9 mouse cellular contexts compared by ENCODE assay signal in the genomic region with DNA sequence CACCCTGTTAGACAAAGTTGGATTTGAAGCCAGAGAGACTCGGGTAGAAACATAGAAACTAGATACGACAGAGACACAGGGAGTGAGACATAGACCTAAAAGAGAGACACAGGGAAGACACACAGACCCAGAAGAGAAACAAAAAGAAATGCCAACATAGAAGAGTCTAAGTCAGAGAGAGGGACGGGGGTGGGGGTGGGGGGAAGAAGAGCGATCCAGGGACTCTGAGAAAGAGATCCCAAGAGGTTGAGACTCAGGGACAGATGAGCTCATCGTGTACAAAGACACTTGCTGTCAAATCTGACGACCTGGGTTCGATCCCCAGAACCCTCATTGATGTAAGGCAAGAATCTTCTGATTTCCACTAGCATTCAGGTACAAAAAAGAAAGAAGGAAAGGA. TPM values are rescaled to one million over a fixed set of nuclear protein-coding genes. Genes with fewer than 3 reads are reported as not detected.
DNase-seq lines count a peak whose midpoint lies in the region; ATAC-seq and TF ChIP-seq lines count a peak whose summit lies in the region.
"Had no signal": no experiment of that assay in that cellular context is flagged by ENCODE, and none has a peak within 500 bp of the region (broad histone marks: within the 10 kb centered on the region; RNA-seq: fewer than 3 reads in every experiment).

No protein-coding gene starts in this region.

- no peaks in the 10 kb centered on the region for H3K9me3 ChIP-seq in kidney, embryonic 15.5 days (replicated peaks)
- H3K9me3 ChIP-seq in heart, postnatal 0 days (replicated peaks; ENCODE audit: control insufficient read depth, low read length) = no peaks in the 10 kb centered on the region

- no peak for TF ChIP-seq EP300 in heart, postnatal 0 days (IDR thresholded peaks at IDR 0.05; ENCODE audit: low read depth)

- H3K27me3 ChIP-seq in kidney, embryonic 15.5 days = peaks cover 48% of the 10 kb centered on the region
- H3K27me3 ChIP-seq in heart, postnatal 0 days (ENCODE audit: control insufficient read depth, insufficient read depth, low read length) = peaks cover 49% of the 10 kb centered on the region
- H3K27me3 ChIP-seq: Patski had no signal

- peak overlapping the region; percentile 57 for H3K4me3 ChIP-seq in kidney, embryonic 15.5 days (replicated peaks)
- peak overlapping the region; percentile 70 for H3K4me3 ChIP-seq in bone marrow macrophage, adult 2 months (ENCODE audit: insufficient read depth, low read length)
- peak overlapping the region; percentile 47 for H3K4me3 ChIP-seq in heart, postnatal 0 days (ENCODE audit: low read depth, low read length)
- peak overlapping the region; percentile 77 for H3K4me3 ChIP-seq in macrophage (ENCODE audit: inconsistent target)

- H3K79me2 ChIP-seq in macrophage (ENCODE audit: inconsistent target) = no peaks in the 10 kb centered on the region

- H3K4me2 ChIP-seq in kidney, embryonic 15.5 days = peak overlapping the region; percentile 92
- peak overlapping the region; percentile 58 for H3K4me2 ChIP-seq in heart, postnatal 0 days (ENCODE audit: low read depth, low read length)

- 0 out of 2 replicates have a peak, but pooled peaks cover 4% of the 10 kb centered on the region for H3K36me3 ChIP-seq in kidney, embryonic 15.5 days
- no peaks in the 10 kb centered on the region for H3K36me3 ChIP-seq in heart, postnatal 0 days (replicated peaks; ENCODE audit: control insufficient read depth, insufficient read depth, low read length)
- H3K36me3 ChIP-seq in macrophage (ENCODE audit: inconsistent target) = no peaks in the 10 kb centered on the region

- WGBS in kidney, embryonic 15.5 days = 15% methylated on average over 7 of the region's 7 CpGs
- 10% methylated on average over 7 of the region's 7 CpGs for WGBS in heart, postnatal 0 days
- 12% methylated on average over 7 of the region's 7 CpGs for WGBS in macrophage (ENCODE audit: missing documents)

- DNase-seq in kidney, adult 18-20 months = no peak
- no peak for DNase-seq in heart, postnatal 0 days (ENCODE audit: low spot score)
- DNase-seq in layer of hippocampus, adult 9-11 months = no peak
- DNase-seq in right cerebral cortex, postnatal 36 days (ENCODE audit: low spot score in 2 of 2) = no peak
- no peak for DNase-seq in testis, postnatal 14 days (ENCODE audit: low spot score)

- peaks cover 24% of the 10 kb centered on the region for H3K4me1 ChIP-seq in kidney, embryonic 15.5 days
- peaks cover 4% of the 10 kb centered on the region for H3K4me1 ChIP-seq in bone marrow macrophage, adult 2 months (ENCODE audit: control insufficient read depth, insufficient read depth, low read length)
- H3K4me1 ChIP-seq in heart, postnatal 0 days (ENCODE audit: control insufficient read depth, insufficient read depth) = peaks cover 3% of the 10 kb centered on the region; the same call in 1 of the 2 replicates

- ATAC-seq in kidney, embryonic 15.5 days (replicated peaks; ENCODE audit: low FRiP score) = no peak
- no peak for ATAC-seq in heart, postnatal 0 days (ENCODE audit: insufficient read depth, low read depth)

- H3K27ac ChIP-seq in kidney, embryonic 15.5 days = no peak overlapping the region
- H3K27ac ChIP-seq in bone marrow macrophage, adult 2 months (ENCODE audit: insufficient read depth, low read depth, low read length) = no peak overlapping the region
- H3K27ac ChIP-seq in heart, postnatal 0 days (ENCODE audit: low read depth) = no peak overlapping the region
- H3K27ac ChIP-seq in macrophage = no peak overlapping the region

- TF ChIP-seq POLR2A in bone marrow macrophage, adult 2 months (IDR thresholded peaks at IDR 0.05; ENCODE audit: borderline replicate concordance, low read depth, low read length) = no peak

- no peak for TF ChIP-seq CTCF in bone marrow macrophage, adult 2 months (IDR thresholded peaks at IDR 0.05; ENCODE audit: low read depth, low read length)
- TF ChIP-seq CTCF in heart, postnatal 0 days (IDR thresholded peaks at IDR 0.05; ENCODE audit: low read depth) = no peak

- peak overlapping the region; percentile 36; the same call in 1 of the 2 replicates for H3K9ac ChIP-seq in kidney, embryonic 15.5 days
- no peak overlapping the region for H3K9ac ChIP-seq in heart, postnatal 0 days (replicated peaks; ENCODE audit: low read depth, low read length)

RNA-seq across cellular contexts. Expression of gene Phldb3, which starts 1.1 kb away (rescaled TPM):
- polyA plus RNA-seq in kidney, embryonic 15.5 days (2015; fragmentation: Nextera tagmentation; extraction: Ambion mirVana) = 0.15 and 0.17 TPM in 2 replicates
- 7.2 and 7.6 TPM in 2 replicates for polyA plus RNA-seq in bone marrow macrophage, adult 2 months (2012; ENCODE audit: insufficient read depth, insufficient read length, missing spikeins)
- total RNA-seq in heart, postnatal 0 days (2014; rRNA removed; ENCODE audit: low replicate concordance) = not detected in 2 replicates
- polyA plus RNA-seq in heart, postnatal 0 days (2015; fragmentation: Nextera tagmentation; extraction: Ambion mirVana) = not detected in 2 replicates
- 10 to 100 TPM in 2 of 26 experiments, 1 to 10 TPM in 24; 1.0 to 12.9 (median 5.0) TPM for total RNA-seq in macrophage (2018; cell fraction: chromatin; rRNA removed)
- 1 to 10 TPM; 2.1 to 6.8 (median 4.8) TPM for total RNA-seq in macrophage (2018; cell fraction: cytosol; rRNA removed)
- 1 to 10 TPM; 1.2 to 7.6 (median 3.1) TPM for total RNA-seq in macrophage (2018; cell fraction: nucleus; rRNA removed)
- polyA plus RNA-seq in macrophage (2018) = 3.0 to 4.3 TPM (median 4.0 TPM) in 3 replicates

RNA-seq across cellular contexts. Expression of gene Zfp575, which starts 24.3 kb away (rescaled TPM):
- 4.0 and 5.5 TPM in 2 replicates for polyA plus RNA-seq in kidney, embryonic 15.5 days (2015; fragmentation: Nextera tagmentation; extraction: Ambion mirVana)
- not detected in 2 replicates for polyA plus RNA-seq in bone marrow macrophage, adult 2 months (2012; ENCODE audit: insufficient read depth, insufficient read length, missing spikeins)
- 0.04 TPM in 1 of 2 replicates, not detected in the other for total RNA-seq in heart, postnatal 0 days (2014; rRNA removed; ENCODE audit: low replicate concordance)
- polyA plus RNA-seq in heart, postnatal 0 days (2015; fragmentation: Nextera tagmentation; extraction: Ambion mirVana) = 0.58 and 0.67 TPM in 2 replicates
- total RNA-seq in macrophage (2018; cell fraction: chromatin; rRNA removed) = under 1 TPM in 1 of 26 experiments, not detected in 25; 0.60 TPM
- total RNA-seq in macrophage (2018; cell fraction: cytosol; rRNA removed) = not detected
- total RNA-seq in macrophage (2018; cell fraction: nucleus; rRNA removed) = not detected
- polyA plus RNA-seq in macrophage (2018) = 0.10 TPM in 1 of 3 replicates, not detected in the others
- polyA plus RNA-seq: Patski had no signal

RNA-seq across cellular contexts. Expression of gene Ethe1, which starts 24.4 kb away (rescaled TPM):
- 46.8 and 48.4 TPM in 2 replicates for polyA plus RNA-seq in kidney, embryonic 15.5 days (2015; fragmentation: Nextera tagmentation; extraction: Ambion mirVana)
- 18.2 and 18.5 TPM in 2 replicates for polyA plus RNA-seq in bone marrow macrophage, adult 2 months (2012; ENCODE audit: insufficient read depth, insufficient read length, missing spikeins)
- total RNA-seq in heart, postnatal 0 days (2014; rRNA removed; ENCODE audit: low replicate concordance) = 21.2 and 42.2 TPM in 2 replicates
- polyA plus RNA-seq in heart, postnatal 0 days (2015; fragmentation: Nextera tagmentation; extraction: Ambion mirVana) = 21.5 and 23.1 TPM in 2 replicates
- 1 to 10 TPM in 16 of 26 experiments, under 1 TPM in 6, not detected in 4; 0.53 to 3.9 (median 1.7) TPM for total RNA-seq in macrophage (2018; cell fraction: chromatin; rRNA removed)
- total RNA-seq in macrophage (2018; cell fraction: cytosol; rRNA removed) = 10 to 100 TPM; 16.2 to 35.5 (median 27.0) TPM
- 1 to 10 TPM; 2.0 to 7.8 (median 4.6) TPM for total RNA-seq in macrophage (2018; cell fraction: nucleus; rRNA removed)
- polyA plus RNA-seq in macrophage (2018) = 20.8 to 29.7 TPM (median 27.4 TPM) in 3 replicates

RNA-seq across cellular contexts. Expression of gene Lypd3, which starts 24.6 kb away (rescaled TPM):
- polyA plus RNA-seq in kidney, embryonic 15.5 days (2015; fragmentation: Nextera tagmentation; extraction: Ambion mirVana) = 1.0 and 1.2 TPM in 2 replicates
- polyA plus RNA-seq in bone marrow macrophage, adult 2 months (2012; ENCODE audit: insufficient read depth, insufficient read length, missing spikeins) = not detected in 2 replicates
- not detected in 2 replicates for total RNA-seq in heart, postnatal 0 days (2014; rRNA removed; ENCODE audit: low replicate concordance)
- not detected in 2 replicates for polyA plus RNA-seq in heart, postnatal 0 days (2015; fragmentation: Nextera tagmentation; extraction: Ambion mirVana)
- total RNA-seq in macrophage (2018; cell fraction: chromatin; rRNA removed) = not detected
- total RNA-seq in macrophage (2018; cell fraction: cytosol; rRNA removed) = not detected
- total RNA-seq in macrophage (2018; cell fraction: nucleus; rRNA removed) = not detected
- not detected in 3 replicates for polyA plus RNA-seq in macrophage (2018)
- polyA plus RNA-seq: Patski had no signal
